Mouse (Mus musculus) liver, embryonic 15.5 days (tissue): ENCODE results near the gene Rasal2. TPM values are rescaled to one million over a fixed set of nuclear protein-coding genes. Genes with fewer than 3 reads are reported as not detected.
A peak's percentile ranks its signal among the peaks of the same experiment; 100 is the strongest.
"Not testable (repeated sequence)": the region's sequence is repeated elsewhere in the genome, so short reads cannot be mapped to it uniquely, and the experiment has no call there.

ENCODE experiments used
- ATAC-seq: fragments of 200-750 bp; cut with Nextera tagmentation; 2 replicates; pipeline ENCODE4 v1.8.0; 2017; ENCODE audit warnings: moderate number of reproducible peaks, mild to moderate bottlenecking, moderate library complexity; ENCODE audit not compliant: insufficient read depth
- H3K27ac ChIP-seq: fragments of 300-500 bp; sonication (generic); replicated peaks from 2 replicates; pipeline ENCODE4 v1.5.1; 2015; ENCODE audit warnings: mild to moderate bottlenecking, inconsistent platforms
- H3K27me3 ChIP-seq: fragments of 300-500 bp; sonication (generic); 2 replicates; pipeline ENCODE4 v1.6.1; 2015; ENCODE audit warnings: mild to moderate bottlenecking, inconsistent platforms
- H3K36me3 ChIP-seq: fragments of 300-500 bp; sonication (generic); replicated peaks from 2 replicates; pipeline ENCODE4 v1.6.1; 2015; ENCODE audit warnings: moderate library complexity, mild to moderate bottlenecking, inconsistent platforms
- H3K4me1 ChIP-seq: fragments of 300-500 bp; sonication (generic); replicated peaks from 2 replicates; pipeline ENCODE4 v1.6.1; 2015; ENCODE audit warnings: inconsistent platforms
- H3K4me2 ChIP-seq: fragments of 300-500 bp; sonication (generic); 2 replicates; pipeline ENCODE4 v1.6.1; 2015; ENCODE audit warnings: moderate library complexity, mild to moderate bottlenecking, inconsistent platforms
- H3K4me3 ChIP-seq: fragments of 300-500 bp; sonication (generic); replicated peaks from 2 replicates; pipeline ENCODE4 v1.5.1; 2015; ENCODE audit warnings: mild to moderate bottlenecking, inconsistent platforms
- H3K9ac ChIP-seq: fragments of 300-500 bp; sonication (generic); 2 replicates; pipeline ENCODE4 v1.6.1; 2015; ENCODE audit warnings: moderate library complexity, mild to moderate bottlenecking, inconsistent platforms
- H3K9me3 ChIP-seq: fragments of 300-500 bp; sonication (generic); replicated peaks from 2 replicates; pipeline ENCODE4 v1.6.1; 2016; ENCODE audit warnings: inconsistent platforms
- WGBS: fragments of 180-500 bp; shearing (Covaris S2); methylation state at CpG from one replicate; pipeline ENCODE4 v1.1.7; 2015; ENCODE audit warnings: mixed read lengths; ENCODE audit not compliant: insufficient replicate concordance; 5-methylcytosine and 5-hydroxymethylcytosine counted together
- polyA plus RNA-seq: library from polyadenylated mRNA; unstranded; fragments of >200 nt; fragmentation: Nextera tagmentation; extraction: Ambion mirVana; gene quantifications from 2 replicates; pipeline ENCODE4 v1.2.1, GENCODE M21; 2015

Rasal2 gene
- polyA plus RNA-seq, 1 experiment from 2014 or later: 2.0 TPM

- H3K9me3 ChIP-seq, H3K27ac ChIP-seq, H3K4me3 ChIP-seq, H3K9ac ChIP-seq, H3K36me3 ChIP-seq, H3K27me3 ChIP-seq, H3K4me2 ChIP-seq, H3K4me1 ChIP-seq: not testable (repeated sequence)
- WGBS: 48% methylated on average over 4 of the region's 4 CpGs
- ATAC-seq: 0 out of 2 replicates have a peak, but pooled peaks have one; percentile 40
Measured at GRCm38 (mm10) chr1:157236650-157237344, 175.6 kb downstream of the Rasal2 start.

GRCm38 (mm10) chr1:157233451-157233850, 178.9 kb downstream of the Rasal2 start:
- Histone ChIP-seq H3K9me3 (no peaks in the 10 kb centered on the region), H3K4me2 (no peak overlapping the region), H3K4me3 (no peak overlapping the region), H3K27me3 (no peaks in the 10 kb centered on the region), H3K36me3 (no peaks in the 10 kb centered on the region), H3K27ac (no peak overlapping the region), H3K4me1 (no peaks in the 10 kb centered on the region), H3K9ac (no peak overlapping the region)
- no peak for ATAC-seq
- WGBS: 72% methylated on average over 2 of the region's 2 CpGs

- no peak overlapping the region for H3K9ac ChIP-seq
- WGBS: 49% methylated on average over 4 of the region's 4 CpGs
- no peak for ATAC-seq
- H3K4me2 ChIP-seq: no peak overlapping the region
- H3K36me3 ChIP-seq: no peaks in the 10 kb centered on the region
- H3K27ac ChIP-seq: no peak overlapping the region
- no peaks in the 10 kb centered on the region for H3K4me1 ChIP-seq
- no peaks in the 10 kb centered on the region for H3K27me3 ChIP-seq
- H3K4me3 ChIP-seq: no peak overlapping the region
- no peaks in the 10 kb centered on the region for H3K9me3 ChIP-seq
Measured at GRCm38 (mm10) chr1:157232372-157232771, 180.0 kb downstream of the Rasal2 start.

- Histone ChIP-seq H3K9me3 (no peaks in the 10 kb centered on the region), H3K4me1 (no peaks in the 10 kb centered on the region), H3K4me2 (no peak overlapping the region), H3K27ac (no peak overlapping the region), H3K27me3 (no peaks in the 10 kb centered on the region), H3K36me3 (no peaks in the 10 kb centered on the region), H3K9ac (no peak overlapping the region), H3K4me3 (no peak overlapping the region)
- no peak for ATAC-seq
- 41% methylated on average over 8 of the region's 8 CpGs for WGBS
Measured at GRCm38 (mm10) chr1:157231016-157231415, 181.4 kb downstream of the Rasal2 start.

GRCm38 (mm10) chr1:157230386-157230785, 182.0 kb downstream of the Rasal2 start:
- H3K9ac ChIP-seq: no peak overlapping the region
- no peaks in the 10 kb centered on the region for H3K27me3 ChIP-seq
- no peaks in the 10 kb centered on the region for H3K9me3 ChIP-seq
- no peaks in the 10 kb centered on the region for H3K4me1 ChIP-seq
- WGBS: 51% methylated on average over 2 of the region's 2 CpGs
- ATAC-seq: no peak
- no peak overlapping the region for H3K4me3 ChIP-seq
- no peak overlapping the region for H3K27ac ChIP-seq
- no peak overlapping the region for H3K4me2 ChIP-seq
- no peaks in the 10 kb centered on the region for H3K36me3 ChIP-seq

- no peak for ATAC-seq
- no peak overlapping the region for H3K4me2 ChIP-seq
- H3K9me3 ChIP-seq: no peaks in the 10 kb centered on the region
- no peak overlapping the region for H3K27ac ChIP-seq
- H3K4me1 ChIP-seq: no peaks in the 10 kb centered on the region
- 77% methylated on average over 6 of the region's 6 CpGs for WGBS
- H3K36me3 ChIP-seq: no peaks in the 10 kb centered on the region
- no peak overlapping the region for H3K9ac ChIP-seq
- H3K4me3 ChIP-seq: no peak overlapping the region
- H3K27me3 ChIP-seq: no peaks in the 10 kb centered on the region
Measured at GRCm38 (mm10) chr1:157225013-157225412, 187.4 kb downstream of the Rasal2 start.

- 43% methylated on average over 3 of the region's 3 CpGs for WGBS
- H3K4me1 ChIP-seq: no peaks in the 10 kb centered on the region
- H3K36me3 ChIP-seq: no peaks in the 10 kb centered on the region
- ATAC-seq: no peak
- H3K9ac ChIP-seq: no peak overlapping the region
- H3K4me2 ChIP-seq: no peak overlapping the region
- H3K27ac ChIP-seq: no peak overlapping the region
- H3K4me3 ChIP-seq: no peak overlapping the region
- no peaks in the 10 kb centered on the region for H3K27me3 ChIP-seq
- no peaks in the 10 kb centered on the region for H3K9me3 ChIP-seq
Measured at GRCm38 (mm10) chr1:157220910-157221309, 191.5 kb downstream of the Rasal2 start.

- no peak overlapping the region for H3K9ac ChIP-seq
- no peak overlapping the region for H3K27ac ChIP-seq
- H3K9me3 ChIP-seq: no peaks in the 10 kb centered on the region
- no peaks in the 10 kb centered on the region for H3K4me1 ChIP-seq
- no peak for ATAC-seq
- 75% methylated on average over 1 of the region's 1 CpGs for WGBS
- no peaks in the 10 kb centered on the region for H3K27me3 ChIP-seq
- no peaks in the 10 kb centered on the region for H3K36me3 ChIP-seq
- H3K4me3 ChIP-seq: no peak overlapping the region
- H3K4me2 ChIP-seq: no peak overlapping the region
Measured at GRCm38 (mm10) chr1:157220466-157220865, 191.9 kb downstream of the Rasal2 start.

GRCm38 (mm10) chr1:157208754-157209153, 203.6 kb downstream of the Rasal2 start:
- Histone ChIP-seq H3K27ac (no peak overlapping the region), H3K4me3 (no peak overlapping the region), H3K9me3 (no peaks in the 10 kb centered on the region), H3K4me2 (no peak overlapping the region), H3K9ac (no peak overlapping the region), H3K27me3 (no peaks in the 10 kb centered on the region), H3K4me1 (no peaks in the 10 kb centered on the region), H3K36me3 (no peaks in the 10 kb centered on the region)
- 30% methylated on average over 1 of the region's 1 CpGs for WGBS
- ATAC-seq: no peak

GRCm38 (mm10) chr1:157205685-157206084, 206.7 kb downstream of the Rasal2 start:
- 67% methylated on average over 4 of the region's 4 CpGs for WGBS
- Histone ChIP-seq H3K27me3 (no peaks in the 10 kb centered on the region), H3K9ac (no peak overlapping the region), H3K27ac (no peak overlapping the region), H3K4me1 (no peaks in the 10 kb centered on the region), H3K9me3 (no peaks in the 10 kb centered on the region), H3K36me3 (no peaks in the 10 kb centered on the region), H3K4me2 (no peak overlapping the region), H3K4me3 (no peak overlapping the region)
- no peak for ATAC-seq

- Histone ChIP-seq H3K27me3 (no peaks in the 10 kb centered on the region), H3K4me3 (no peak overlapping the region), H3K9ac (no peak overlapping the region), H3K36me3 (no peaks in the 10 kb centered on the region), H3K27ac (no peak overlapping the region), H3K9me3 (no peaks in the 10 kb centered on the region), H3K4me1 (no peaks in the 10 kb centered on the region), H3K4me2 (no peak overlapping the region)
- no peak for ATAC-seq
- WGBS: 55% methylated on average over 3 of the region's 3 CpGs
Measured at GRCm38 (mm10) chr1:157183043-157183442, 229.4 kb downstream of the Rasal2 start.

- Histone ChIP-seq H3K27ac (no peak overlapping the region), H3K27me3 (no peaks in the 10 kb centered on the region), H3K4me2 (no peak overlapping the region), H3K4me1 (no peaks in the 10 kb centered on the region), H3K4me3 (no peak overlapping the region), H3K36me3 (no peaks in the 10 kb centered on the region), H3K9me3 (no peaks in the 10 kb centered on the region), H3K9ac (no peak overlapping the region)
- 61% methylated on average over 5 of the region's 5 CpGs for WGBS
- no peak for ATAC-seq
Measured at GRCm38 (mm10) chr1:157182431-157182830, 230.0 kb downstream of the Rasal2 start.
